Mouse (Mus musculus) A20 (cell line): ENCODE results near the gene Cdc20.
A peak's percentile ranks its signal among the peaks of the same experiment; 100 is the strongest.

Experiments
- DNase-seq: peaks from one replicate; pipeline ENCODE4 v3.0.0-alpha.2; 2011; ENCODE audit warnings: low read depth, low spot score

Gene Cdc20

DNA sequence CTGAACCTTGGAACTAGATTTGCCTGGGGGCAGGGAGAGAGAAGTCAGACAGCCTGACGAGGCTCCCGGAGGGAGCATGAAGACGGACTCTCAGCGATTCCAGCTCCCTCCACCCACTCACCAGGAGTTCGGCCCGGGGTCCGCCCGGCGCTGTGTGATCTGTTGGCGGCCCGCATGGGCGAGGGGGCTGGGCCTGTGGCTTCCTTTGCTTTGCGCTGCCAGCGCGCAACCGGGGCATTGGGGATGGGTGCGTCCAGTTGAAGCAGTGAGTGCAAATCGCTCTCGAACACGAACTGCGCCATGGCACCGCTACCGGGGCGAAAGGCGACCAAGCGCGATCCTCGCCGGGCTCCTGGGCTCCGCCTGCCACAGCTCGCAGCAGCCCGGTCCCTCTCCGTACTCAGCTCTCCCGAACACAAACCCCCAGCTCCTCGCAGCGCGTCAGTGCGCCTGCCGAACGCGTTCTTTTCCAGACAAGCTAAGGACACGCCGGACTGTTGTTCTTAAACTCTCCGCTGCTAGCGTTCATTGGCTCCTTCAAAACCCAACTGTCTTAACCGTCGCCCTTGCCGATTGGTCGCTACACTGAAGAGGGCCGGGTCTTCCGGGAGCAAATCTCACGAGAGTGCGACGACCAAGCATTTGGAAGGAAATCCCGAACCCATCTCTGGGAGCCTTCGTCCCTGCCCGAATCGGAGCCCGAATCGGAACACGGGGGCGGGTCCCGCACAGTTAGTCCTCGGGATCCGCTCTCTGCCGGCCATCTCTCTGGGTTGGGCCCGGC is at the start of gene Cdc20:
Cdc20 (minus strand) TSS at position 533 of the 784 bp plus-strand sequence.
- peak; percentile 96 for DNase-seq

DNA sequence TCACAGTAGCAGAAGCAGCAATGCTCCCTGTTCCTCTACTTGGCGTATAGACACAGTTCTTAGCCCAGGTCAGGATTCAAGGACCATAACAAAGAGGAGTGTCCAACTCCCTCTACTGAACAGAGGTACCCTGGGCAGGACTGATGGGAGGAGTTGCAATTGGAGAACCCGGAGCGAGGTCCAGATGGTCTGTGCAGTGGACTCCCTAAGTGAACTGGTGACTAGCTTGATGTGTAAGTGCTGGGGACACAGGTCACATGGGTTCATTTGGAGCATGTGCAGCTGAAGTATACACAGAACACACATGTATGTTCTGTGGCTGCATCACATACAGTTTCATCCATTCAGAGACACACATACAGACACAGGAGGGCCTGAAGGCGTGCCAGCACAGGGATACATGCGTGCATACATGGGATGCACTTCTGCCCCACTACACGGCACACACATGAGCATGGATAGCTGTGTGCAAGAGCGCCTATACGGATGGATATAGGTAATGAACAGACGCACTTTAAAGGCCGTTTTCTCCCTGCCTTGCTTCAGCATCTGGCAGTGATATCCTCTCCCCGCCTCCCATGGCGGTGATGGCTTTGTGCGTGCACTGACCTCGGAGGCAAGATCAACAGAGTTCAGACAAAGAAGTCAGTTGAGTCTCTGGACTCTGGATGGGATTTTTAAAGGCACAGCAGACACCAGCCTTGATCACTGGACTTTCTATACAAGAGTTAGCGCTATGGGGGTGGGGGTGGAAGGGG is 39.8 kb upstream of the Cdc20 start:
- no peak for DNase-seq

DNA sequence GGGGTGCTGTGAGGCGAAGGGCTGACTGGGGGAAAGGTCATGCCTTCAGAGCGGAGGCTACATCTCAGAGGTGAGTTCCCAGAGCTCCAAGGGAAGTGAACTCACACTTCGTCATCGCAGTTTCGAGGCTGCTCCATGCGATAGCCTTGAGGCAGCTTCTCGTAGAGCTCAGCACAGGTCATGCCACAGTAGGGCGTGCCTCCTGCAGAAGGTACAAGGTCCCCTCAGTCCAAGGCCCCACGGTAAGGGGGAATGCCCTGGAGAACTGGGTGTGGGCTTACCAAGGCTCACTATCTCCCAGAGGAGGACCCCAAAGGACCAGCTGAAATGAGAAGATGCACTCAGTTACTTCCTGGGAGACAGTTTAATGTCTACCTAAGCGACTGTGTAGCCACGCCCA is 35.5 kb upstream of the Cdc20 start:
- DNase-seq: no peak

DNA sequence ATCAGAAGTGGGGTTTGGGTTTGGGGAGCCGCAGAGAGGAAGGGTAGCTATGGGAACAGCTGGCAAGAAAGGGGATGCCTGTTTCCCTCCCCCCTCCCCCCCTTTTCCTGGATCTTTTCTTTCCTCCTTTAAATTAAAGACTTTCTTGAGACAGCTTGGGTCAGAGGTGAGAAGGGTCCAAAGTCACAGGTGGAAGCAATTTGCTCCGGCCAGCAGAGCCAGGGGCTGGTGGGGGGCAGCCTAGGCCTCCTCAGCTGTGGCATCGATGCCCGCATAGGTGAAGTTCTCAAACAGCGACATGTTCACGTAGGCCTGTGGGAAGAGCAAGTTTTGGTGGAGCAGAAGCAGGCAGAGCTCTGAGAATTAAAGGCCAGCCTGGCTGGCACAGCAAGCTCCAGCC is 34.1 kb upstream of the Cdc20 start:
- DNase-seq: no peak

DNA sequence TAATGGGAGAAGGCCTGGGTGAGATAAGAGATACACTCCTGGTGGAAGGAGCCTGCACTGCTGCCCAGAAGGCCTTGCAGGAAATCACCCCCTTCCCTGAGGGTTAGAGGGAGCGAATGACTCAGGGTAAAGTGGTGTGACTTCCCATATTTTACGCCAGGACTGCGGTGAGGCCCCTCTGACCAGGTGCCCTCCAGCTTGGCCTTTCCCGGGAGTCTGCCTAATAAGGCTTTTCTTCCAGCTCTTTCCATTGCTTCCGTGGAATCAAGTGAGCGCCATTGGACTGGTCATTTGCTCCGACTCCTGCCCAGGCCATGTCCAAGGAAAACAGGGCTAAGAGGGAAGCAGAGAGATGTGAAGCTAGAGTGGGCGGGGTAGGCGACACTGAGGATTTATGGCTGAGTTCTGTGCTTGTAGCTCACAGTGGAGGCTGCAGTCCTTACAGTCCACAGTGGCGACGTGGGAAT is 28.6 kb upstream of the Cdc20 start:
- no peak for DNase-seq

DNA sequence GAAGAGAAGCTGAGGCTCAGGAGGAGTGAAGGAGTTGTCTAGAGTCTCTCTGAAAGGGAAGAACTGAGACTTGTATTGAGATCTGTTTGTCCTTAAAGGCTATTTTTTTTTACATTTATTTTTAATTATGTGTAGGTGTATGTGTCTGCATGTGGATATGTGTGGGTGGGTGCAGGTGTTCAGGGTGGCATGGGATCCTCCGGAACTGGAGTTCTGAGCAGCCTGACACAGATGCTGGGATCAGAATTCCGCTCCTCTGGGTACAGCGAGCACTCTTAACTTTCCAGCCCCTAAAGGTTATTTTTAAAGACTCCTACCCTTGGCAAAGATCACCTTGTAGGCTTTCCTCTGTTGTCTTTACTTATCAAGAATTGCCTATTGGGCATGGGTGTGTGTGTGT is 27.8 kb upstream of the Cdc20 start:
- no peak for DNase-seq

DNA sequence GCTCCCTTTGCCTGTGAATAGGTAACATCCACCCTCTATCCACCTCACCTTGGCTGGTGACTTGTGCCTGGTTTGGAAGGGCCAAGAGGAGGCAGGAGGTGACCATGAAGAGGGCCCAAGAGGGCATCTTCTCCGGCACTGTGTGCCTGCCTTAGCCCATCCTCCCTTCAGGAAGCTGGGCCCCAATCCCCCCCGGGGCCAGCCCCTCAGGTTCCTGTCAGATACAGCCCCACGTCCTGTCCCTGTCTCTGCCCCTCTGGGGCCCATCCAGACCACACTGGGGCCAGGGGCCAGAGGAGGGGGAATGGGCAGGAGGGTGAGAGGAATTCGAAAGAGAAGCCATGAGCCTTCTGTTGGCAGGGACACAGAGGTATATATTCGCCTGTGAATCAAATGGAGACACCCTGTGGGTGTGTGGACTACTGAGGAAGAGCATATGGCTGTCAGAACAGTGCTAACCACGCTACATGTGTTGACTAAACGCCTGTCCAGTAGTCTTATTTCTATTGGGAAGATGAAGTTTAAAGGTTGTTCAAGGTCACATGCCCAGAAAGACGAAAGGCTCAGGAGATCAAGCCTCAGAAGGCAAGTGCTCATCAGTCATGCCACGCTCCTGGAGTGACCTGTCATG is 20.3 kb upstream of the Cdc20 start, which contains the start of gene Mpl:
Mpl (minus strand) TSS at position 169 of the 631 bp plus-strand sequence.
- DNase-seq: no peak

DNA sequence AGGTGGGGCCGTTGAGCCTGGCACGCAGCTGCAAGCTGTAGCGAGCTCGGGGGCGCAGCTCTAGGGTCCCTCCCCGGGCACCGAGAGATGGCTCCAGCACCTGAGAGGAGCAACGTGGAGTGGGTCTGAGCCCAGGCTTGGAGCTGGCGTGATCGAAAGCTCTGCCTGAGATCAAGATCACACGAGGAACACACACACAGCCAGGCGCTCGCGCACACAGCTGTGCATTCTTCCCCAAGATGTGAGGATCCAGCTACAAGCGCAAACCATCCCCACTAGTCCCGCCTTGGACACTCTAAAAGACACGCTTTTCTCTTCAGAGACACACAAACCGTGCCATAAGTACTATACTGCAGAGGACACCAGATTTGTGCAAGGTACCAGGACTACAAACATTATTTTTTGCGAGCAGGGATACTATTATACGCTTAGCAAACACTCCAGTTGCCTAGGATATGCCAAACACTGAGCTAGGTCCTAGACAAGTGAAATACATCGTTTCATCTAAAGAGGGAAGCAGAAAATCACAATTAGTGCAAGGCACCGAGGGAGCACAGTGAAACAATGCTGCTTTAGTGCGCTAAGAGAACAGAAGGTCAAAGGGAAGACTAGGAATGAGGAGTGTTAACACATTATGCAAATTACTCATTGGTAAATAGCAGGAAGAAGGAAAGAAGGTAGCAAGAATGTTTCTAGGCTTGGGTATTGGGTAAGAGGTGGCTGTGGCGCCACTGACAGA is 9.4 kb upstream of the Cdc20 start:
- no peak for DNase-seq

DNA sequence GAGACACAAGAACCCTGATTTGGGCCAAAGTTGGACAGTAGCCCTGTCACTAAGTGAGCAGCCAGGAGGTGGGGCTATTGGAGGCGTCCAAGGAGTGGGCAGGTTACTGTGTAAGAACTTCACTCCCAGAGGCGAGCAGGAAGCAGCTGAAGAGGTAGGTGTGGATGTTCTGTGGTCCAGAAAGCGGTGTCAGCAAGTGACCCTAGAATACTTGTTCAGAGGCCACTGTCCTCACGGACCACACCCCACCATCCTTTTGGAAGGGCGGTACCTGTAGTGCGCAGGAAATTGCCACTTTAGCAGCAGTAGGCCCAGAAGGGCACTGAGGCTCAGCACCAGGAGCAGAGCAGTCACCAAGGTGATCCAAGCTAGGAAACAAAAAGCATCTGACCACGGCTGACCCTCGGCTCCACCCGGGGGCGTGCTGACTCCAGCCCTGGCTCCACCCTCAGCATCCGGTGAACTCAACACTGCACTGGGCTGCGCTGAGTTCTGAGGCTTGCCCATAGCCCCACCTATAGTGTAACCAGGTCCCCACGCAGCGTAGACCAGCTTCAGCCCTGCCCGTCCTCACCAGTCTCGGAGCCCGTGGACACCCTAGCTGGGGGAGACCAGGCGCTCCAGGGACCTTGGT is 8.7 kb upstream of the Cdc20 start:
- DNase-seq: no peak

DNA sequence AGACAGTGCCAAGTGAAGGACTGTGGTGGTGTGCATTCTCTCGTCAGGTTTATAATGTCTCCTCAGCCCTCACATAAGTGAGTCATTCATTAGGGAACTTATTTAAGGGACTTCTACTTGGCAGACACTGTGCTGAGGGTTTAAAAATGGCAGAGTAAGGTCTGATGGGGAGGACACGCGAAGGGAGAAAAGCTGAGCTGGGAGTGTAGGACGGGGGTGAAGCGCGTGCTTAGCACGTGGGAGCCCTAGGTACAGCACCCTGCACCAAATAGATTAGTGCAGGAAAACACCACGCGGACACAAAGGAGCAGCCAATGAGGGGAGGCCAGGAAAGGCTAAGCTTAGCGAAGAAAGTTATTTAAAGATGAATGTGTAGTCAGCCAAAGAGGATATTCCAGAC is 7.9 kb upstream of the Cdc20 start:
- DNase-seq: no peak

DNA sequence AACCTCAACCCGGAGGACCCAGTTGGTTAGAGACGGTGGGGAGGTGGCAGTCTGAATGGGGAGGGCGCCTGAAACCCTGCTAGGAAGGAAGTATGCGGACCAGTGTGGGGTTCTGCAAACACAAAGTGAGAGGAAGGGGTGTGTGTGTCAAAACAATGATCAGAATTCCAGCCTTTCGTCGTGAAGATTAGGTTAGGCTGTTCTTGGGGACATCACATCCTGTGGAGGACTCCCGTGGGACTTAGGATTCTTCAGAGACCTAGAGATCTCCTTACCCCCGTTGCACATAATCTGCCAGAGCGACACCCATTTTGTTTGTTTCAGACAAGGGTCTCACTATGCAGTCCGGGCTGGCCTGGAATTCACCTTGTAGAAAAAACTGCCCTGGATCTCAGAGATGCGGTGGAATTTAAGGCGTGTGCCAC is 689 bp upstream of the Cdc20 start:
- peak; percentile 69 for DNase-seq

DNA sequence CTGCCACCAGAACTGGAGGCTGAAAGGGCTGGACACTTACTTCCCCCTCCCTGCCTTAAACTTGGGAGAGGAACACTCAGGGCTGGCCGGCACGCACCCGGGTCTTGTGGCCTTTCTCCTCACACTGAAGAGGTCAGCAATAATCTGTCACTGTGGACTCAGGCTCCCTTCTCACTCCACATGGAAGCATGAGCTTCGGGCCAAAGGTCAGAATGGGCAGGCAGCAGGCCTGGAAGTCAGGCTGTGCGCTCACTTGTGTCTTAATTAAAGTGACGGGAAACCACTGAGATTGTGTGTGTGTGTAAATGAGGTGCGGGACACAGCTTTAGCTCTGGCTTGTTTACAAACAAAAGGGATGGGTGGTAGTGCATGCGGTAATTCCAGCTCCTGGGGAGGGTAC is 4.8 kb downstream of the Cdc20 start:
- DNase-seq: no peak

DNA sequence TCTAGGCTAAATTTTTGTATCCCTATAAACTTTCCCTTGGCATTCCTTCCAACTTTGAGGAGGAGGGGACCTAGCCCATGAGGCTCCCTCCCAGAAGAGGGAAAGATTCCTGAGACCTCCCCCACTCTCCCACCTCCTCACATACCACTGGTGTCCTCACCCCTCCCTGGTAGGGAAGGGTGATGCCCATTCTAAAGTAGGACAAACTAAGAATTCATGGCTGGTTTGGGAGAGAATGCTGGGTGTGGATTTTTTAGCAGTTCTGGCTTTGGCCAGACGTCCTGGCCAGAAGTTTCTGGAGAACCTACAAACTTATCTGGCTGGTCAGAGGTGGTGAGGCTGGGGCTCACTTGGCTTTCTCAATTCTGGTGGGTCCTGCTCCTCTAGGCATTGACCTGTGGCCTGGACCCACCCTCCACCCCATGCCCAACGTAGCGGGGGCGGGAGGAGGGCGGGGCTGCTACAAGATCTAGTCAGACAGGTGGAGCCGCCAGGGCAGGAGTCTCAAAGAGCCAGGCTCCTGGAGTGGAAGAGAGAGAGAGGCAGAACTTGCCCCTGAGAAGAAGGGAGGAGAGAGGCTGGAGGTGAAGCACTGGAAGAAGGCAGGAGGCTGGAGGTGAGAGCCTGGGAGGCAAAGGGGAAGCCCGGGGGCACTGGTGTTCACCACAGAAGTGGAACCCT is 7.8 kb downstream of the Cdc20 start:
- peak; percentile 39 for DNase-seq

DNA sequence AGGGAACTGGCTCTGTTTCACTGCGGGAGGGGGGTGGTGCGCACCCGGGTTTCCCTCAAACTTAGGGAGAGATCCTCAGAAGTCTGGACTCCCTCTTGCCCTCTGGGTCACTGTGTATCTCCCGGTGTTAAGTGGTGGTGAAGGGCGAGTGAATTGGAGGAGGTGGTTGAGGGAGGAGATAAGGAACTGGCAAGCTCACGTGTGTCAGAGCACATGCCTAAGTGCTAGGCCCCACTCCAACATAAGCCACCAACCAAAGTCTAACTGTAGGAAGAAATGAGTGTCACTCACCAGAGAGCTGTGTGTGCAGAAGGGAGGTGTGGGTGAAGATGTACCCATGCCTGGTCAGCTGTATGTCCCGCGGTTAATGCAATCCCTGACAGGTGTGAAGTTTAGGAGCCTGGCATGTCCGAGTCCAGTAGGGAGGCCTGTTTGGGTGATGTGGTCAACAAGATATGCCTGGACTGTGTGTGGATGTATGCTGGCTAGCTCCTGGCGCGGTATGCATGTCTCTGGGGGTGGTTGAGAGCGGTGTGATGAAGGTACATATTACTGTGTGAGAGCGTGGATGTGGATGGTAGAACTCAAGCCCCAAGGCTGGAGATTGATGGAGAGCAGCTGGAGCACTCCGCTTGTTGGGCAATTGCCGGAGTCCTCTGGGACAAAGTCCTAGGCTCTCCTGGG is 8.5 kb downstream of the Cdc20 start:
- DNase-seq: peak; percentile 63

DNA sequence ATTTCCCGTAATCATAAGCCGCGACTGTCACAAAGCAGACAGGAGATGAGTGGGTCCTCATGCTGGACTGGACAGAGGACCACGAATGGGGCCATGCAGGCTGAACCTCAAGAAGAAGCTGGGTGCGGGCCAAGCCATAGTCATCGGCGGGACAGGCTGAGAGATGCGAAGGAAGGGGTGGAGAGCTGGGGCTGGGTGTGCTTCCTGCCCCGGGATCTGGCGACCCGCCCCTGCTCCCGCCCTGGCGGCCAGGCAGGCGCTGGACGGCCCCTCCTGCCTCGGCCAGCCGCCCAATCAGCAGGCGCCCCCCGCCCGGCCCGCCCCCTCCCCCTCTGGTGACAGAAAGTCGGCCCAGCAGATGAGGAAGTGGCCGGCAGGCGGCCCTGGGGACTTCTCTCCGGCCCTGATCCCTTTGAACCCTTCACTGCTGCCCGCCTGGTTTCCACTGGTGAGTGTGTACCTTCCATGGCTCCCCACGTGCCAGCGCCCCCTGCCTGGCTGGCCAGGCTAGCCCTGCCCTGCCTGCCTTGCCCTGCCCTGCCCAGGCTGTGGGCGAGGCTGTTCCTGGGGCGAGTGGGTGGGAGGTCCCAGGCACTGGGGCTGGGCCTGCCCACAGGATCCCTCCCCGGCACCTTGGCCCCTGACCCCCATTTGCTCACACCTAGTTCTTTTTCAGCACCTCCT is 9.2 kb downstream of the Cdc20 start, which contains the start of gene Elovl1:
Elovl1 (plus strand) TSS at position 326 of the 684 bp plus-strand sequence.
- peak; percentile 94 for DNase-seq

DNA sequence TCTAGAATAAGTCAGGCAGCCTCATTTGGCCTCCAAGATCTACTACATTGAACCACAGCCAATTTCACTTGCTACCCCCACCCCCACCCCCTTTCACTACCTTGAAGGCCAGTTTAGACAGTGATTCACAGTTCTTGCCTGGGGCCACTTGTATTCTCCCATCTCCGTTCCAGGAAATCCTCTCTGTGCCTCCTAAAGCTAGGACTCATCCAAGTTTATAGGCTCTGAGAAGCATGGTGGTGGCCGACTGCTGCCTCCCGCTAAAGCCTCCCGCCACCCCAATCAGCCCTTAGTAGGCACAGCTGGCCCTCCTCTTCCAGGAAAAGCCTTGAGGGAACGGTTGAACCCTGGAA is 9.8 kb downstream of the Cdc20 start:
- DNase-seq: peak; percentile 27

DNA sequence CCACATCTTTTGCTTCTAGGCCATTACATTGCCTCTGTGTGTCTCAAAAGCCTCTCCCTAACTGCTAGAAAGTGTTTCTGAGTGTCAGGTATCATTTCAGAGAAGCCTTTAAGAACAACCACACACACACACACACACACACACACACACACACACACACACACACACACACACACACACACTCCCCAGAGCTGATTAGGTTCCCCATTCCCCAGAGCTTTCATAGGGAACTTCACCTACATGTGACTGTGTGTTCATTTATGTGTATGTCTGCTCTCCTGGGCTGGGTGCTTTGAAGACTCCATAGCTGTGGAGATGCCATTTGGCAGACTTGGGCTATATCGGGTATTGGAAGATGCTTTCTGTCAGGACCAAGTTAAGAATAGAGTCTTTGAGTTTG is 11.8 kb downstream of the Cdc20 start:
- DNase-seq: no peak

DNA sequence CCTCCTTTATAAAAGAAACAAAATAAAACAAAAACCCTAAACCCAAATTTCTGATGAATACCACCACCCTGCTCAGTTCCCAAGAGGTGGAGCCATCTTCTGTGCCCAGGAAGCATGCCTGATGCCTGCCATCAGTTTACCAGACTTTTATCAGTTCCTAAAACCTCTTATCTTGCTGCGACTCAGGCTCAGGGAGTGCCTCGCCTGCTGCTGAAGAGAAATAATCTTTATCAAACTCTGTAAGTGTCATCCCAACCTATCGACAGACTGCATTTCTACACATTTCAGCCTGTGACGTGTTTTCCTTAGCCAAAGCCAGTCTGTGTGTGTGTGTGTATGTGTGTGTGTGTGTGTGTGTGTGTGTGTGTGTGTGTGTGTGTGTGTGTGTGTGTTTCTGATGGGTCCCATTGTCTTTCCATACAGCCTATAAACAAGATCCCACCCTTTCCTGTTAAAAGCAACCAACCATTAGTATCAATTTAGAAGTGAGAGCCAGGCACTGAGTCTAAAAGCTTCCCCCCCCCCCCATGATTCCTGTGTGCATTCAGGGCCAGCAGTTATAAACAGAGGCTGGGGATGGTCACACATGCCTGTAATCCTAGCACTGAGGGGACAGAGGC is 12.5 kb downstream of the Cdc20 start:
- no peak for DNase-seq

DNA sequence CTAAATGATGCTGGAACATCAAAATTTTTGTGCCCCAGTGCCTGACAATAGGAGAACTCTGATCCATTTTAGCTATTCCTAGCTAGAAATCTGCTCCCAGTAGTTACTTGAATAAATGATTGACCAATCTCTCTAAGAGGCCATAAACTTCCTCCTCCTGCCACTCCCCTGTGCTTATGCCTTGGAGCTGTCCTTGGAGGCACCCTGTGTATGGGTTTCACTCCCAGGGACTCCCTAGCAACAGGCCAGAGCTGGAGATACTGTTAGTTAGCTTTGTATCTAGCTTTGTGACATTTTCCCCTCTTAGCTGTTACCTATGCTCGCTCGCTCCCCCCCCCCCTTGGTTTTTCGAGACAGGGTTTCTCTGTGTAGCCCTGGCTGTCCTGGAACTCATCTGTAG is 15.8 kb downstream of the Cdc20 start:
- DNase-seq: no peak
